Comparison of ENCODE assay signal across 8 mouse cellular contexts in the genomic region with DNA sequence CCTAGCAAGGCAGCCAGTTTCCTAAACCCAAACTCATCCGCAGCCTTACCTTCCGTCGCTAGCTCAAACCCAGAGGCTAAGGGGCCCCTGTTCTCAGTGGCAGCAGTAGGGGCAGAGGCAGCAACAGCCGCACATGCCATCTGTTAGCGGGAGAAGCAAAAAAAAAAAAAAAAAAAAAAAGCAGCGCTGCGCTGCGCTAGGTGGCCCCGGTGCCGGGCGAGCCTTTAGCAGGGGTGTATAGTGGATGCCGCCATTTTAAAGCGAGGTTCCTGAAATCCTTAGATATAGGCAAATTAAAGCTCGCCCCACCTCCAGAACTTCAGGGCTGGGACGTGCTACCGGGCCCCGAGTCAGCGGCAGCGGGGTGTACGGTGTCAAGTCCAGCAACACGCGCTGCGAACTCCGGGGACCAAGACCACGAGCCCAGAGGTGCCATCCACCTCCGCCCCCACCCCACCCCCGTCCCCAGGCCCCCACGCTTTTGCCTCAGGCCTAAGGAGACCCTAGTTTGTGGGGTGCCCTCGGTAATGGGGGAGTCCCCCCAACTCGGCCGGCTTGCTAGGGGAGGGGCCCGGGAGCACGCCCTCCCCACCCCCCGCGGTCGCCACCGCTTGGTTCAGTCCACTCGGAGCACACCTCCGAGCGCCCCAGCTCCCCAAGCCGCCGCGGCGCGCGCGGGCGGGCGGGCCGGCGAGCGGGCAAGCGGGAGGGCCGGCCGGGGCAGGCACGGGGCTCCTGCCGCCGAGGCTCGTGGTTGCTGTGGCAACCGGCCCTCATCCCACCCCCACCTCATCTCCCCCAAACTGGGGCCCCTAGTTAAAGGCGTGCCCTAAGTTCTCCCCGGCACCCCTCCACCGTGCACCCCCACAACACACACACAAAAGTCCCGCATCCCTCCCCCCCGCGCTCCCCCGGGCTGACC. TPM values are rescaled to one million over a fixed set of nuclear protein-coding genes. Genes with fewer than 3 reads are reported as not detected.
DNase-seq lines count a peak whose midpoint lies in the region; ATAC-seq and TF ChIP-seq lines count a peak whose summit lies in the region.

No protein-coding gene starts in this region.

- peak overlapping the region; percentile 79 for H3K4me2 ChIP-seq in heart, embryonic 15.5 days

- peak; percentile 83 for DNase-seq in B cell, adult 2 months
- peak; percentile 26 to 53 for DNase-seq in adrenal gland, adult 18-20 months (ENCODE audit: low spot score in 2 of 2)
- DNase-seq in embryo, embryonic 9.5 days (ENCODE audit: extremely low spot score): peak; percentile 54
- DNase-seq in kidney, postnatal 25 days: peak; percentile 28 to 71
- peak; percentile 66 to 74 for DNase-seq in spleen, adult 2 months (ENCODE audit: low read depth in 1 of 2, low spot score in 2 of 2)
- no peak for DNase-seq in left cerebral cortex, adult 8-10 months (ENCODE audit: low spot score in 2 of 2)

- 0 out of 2 replicates have a peak, but pooled peaks cover 4% of the 10 kb centered on the region for H3K27me3 ChIP-seq in heart, embryonic 15.5 days
- H3K27me3 ChIP-seq in spleen, adult 2 months (ENCODE audit: control insufficient read depth, insufficient read depth, low read length): no peaks in the 10 kb centered on the region

- peak overlapping the region; percentile 52 for H3K9ac ChIP-seq in heart, embryonic 15.5 days

- no peaks in the 10 kb centered on the region for H3K9me3 ChIP-seq in heart, embryonic 15.5 days (replicated peaks)

- no peak for TF ChIP-seq POLR2A in spleen, adult 2 months (IDR thresholded peaks at IDR 0.05; ENCODE audit: low read depth, low read length)

- H3K27ac ChIP-seq in heart, embryonic 15.5 days: peak overlapping the region; percentile 68
- H3K27ac ChIP-seq in spleen, adult 2 months (ENCODE audit: insufficient read depth, low read length): peak overlapping the region; percentile 67

- WGBS in heart, embryonic 15.5 days: 15% methylated on average over 34 of the region's 67 CpGs
- WGBS in spleen, adult 2 months: 30% methylated on average over 47 of the region's 67 CpGs

- no peaks in the 10 kb centered on the region for H3K4me1 ChIP-seq in heart, embryonic 15.5 days (replicated peaks)
- no peaks in the 10 kb centered on the region for H3K4me1 ChIP-seq in spleen, adult 2 months (ENCODE audit: control insufficient read depth, insufficient read depth, insufficient read length)

- peak; percentile 69; the same call in 1 of the 2 replicates for ATAC-seq in heart, embryonic 15.5 days (replicated peaks; ENCODE audit: insufficient number of reproducible peaks, insufficient read depth, low FRiP score, low read depth)
- peak; percentile 95 for ATAC-seq in megakaryocyte-erythroid progenitor cell, adult 5-6 weeks (replicated peaks; ENCODE audit: low FRiP score, low TSS enrichment, poor library complexity, severe bottlenecking)

- no peak for TF ChIP-seq CTCF in spleen, adult 2 months (IDR thresholded peaks at IDR 0.05; ENCODE audit: extremely low read depth, insufficient read depth, insufficient read length, insufficient replicate concordance)

- no peaks in the 10 kb centered on the region for H3K36me3 ChIP-seq in heart, embryonic 15.5 days
- H3K36me3 ChIP-seq in spleen, adult 2 months (ENCODE audit: control insufficient read depth, insufficient read depth, low read length): no peaks in the 10 kb centered on the region

- peak overlapping the region; percentile 64 for H3K4me3 ChIP-seq in heart, embryonic 15.5 days
- peak overlapping the region; percentile 81 for H3K4me3 ChIP-seq in spleen, adult 2 months (ENCODE audit: extremely low read depth, insufficient read depth, insufficient read length)

RNA-seq across cellular contexts. Expression of a gene that starts 1.4 kb away (rescaled TPM):
- total RNA-seq in adrenal gland, adult 18-20 months (2021): 1 to 10 TPM; 4.4 to 7.6 TPM
- 4.7 and 6.6 TPM in 2 replicates for polyA plus RNA-seq in heart, embryonic 15.5 days (2015; fragmentation: Nextera tagmentation; extraction: Ambion mirVana)
- 45.1 and 48.7 TPM in 2 replicates for total RNA-seq in megakaryocyte-erythroid progenitor cell, adult 5-6 weeks (2014; fragmentation: Nextera tagmentation)
- 43.8 and 43.9 TPM in 2 replicates for total RNA-seq in megakaryocyte-erythroid progenitor cell, adult 5-6 weeks (2017)
- polyA plus RNA-seq in spleen, adult 2 months (2012; rRNA removed): 4.1 and 4.8 TPM in 2 replicates
- total RNA-seq in left cerebral cortex, adult 8-10 months (2022): under 1 TPM in 2 of 4 experiments, not detected in 2; 0.18 to 0.38 TPM

Comparison
In these comparisons a context has a peak if more than half of its experiments do, and no peak if none do; other contexts are left out.
1. DNase-seq: peak in B cell, adult 2 months (2 of 2), adrenal gland, adult 18-20 months (2 of 2), embryo, embryonic 9.5 days (single experiment), kidney, postnatal 25 days (2 of 2) and spleen, adult 2 months (2 of 2); none in left cerebral cortex, adult 8-10 months (0 of 2).
2. RNA of a gene that starts 1.4 kb away (total RNA-seq): 43.8 to 48.7 TPM in megakaryocyte-erythroid progenitor cell, adult 5-6 weeks; 4.4 to 7.6 TPM in adrenal gland, adult 18-20 months and 0.18 to 0.38 TPM in left cerebral cortex, adult 8-10 months; every median in the first group is over 4 times any median in the second.